Mouse (Mus musculus) lung, adult 2 months (tissue): ENCODE data around the gene Eloa.

Source experiments
- CTCF ChIP-seq: fragments of 200-500 bp; IDR thresholded peaks from 2 replicates; pipeline ENCODE4 v1.5.1; 2011; ENCODE audit warnings: mild to moderate bottlenecking, low read length, control low read depth; ENCODE audit not compliant: insufficient read depth
- POLR2A ChIP-seq: fragments of 200-500 bp; IDR thresholded peaks from 2 replicates; pipeline ENCODE4 v1.6.1; 2011; ENCODE audit warnings: low read depth, mild to moderate bottlenecking, control low read depth, low read length, borderline replicate concordance; ENCODE audit errors: extremely low read depth

DNA sequence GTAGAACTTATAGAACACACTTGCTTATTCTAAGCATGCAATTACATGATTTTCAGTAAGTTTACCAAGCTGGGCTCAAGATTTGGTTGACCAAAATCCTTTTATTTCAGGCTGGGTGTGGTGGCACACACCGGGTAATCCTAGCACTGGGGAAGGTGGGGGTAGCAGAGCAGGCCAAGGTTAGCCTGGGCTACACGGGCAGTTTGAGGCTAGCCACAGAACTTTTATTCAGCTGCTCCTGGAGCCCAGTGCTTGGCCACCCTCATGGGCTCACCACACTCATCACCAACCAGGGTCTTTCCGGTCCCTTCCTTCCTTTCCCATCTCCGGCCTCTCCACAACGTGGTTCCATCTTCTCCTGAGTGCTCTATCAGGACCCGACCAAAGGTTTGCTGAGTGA lies 49.0 kb upstream of the Eloa start:
- TF ChIP-seq CTCF (no peak), POLR2A (no peak)
